Mouse (Mus musculus): ENCODE measurements at regions not wholly inside any gene's neighbourhood (a gene's known extent, or its start where the extent isn't known, plus 50 kb on each side); places are given as distances from the start of the nearest gene placed in this dataset.

DNA sequence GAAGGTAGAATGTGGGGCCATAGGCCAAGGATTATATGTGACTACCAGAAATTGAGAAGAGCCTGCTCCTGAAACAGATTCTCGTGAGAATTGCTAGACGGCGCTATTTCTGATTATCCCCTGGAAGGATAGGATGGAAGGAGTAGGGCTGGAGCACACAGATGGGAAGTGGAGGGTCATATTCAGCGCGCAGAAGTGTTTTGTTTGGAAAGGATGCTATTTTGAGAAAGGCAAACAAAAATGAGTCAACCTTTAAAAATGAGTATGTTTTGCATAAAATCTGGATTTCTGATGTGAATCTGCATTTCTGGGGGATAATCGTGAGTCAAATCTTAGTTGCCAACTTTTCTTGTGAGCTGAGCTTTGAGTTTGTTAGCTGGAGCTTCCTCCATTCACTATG, 58.1 kb upstream of the Fshb start:
- TF ChIP-seq GATA1 (IDR thresholded peaks at IDR 0.05; ENCODE audit: low read length) = no peak

DNA sequence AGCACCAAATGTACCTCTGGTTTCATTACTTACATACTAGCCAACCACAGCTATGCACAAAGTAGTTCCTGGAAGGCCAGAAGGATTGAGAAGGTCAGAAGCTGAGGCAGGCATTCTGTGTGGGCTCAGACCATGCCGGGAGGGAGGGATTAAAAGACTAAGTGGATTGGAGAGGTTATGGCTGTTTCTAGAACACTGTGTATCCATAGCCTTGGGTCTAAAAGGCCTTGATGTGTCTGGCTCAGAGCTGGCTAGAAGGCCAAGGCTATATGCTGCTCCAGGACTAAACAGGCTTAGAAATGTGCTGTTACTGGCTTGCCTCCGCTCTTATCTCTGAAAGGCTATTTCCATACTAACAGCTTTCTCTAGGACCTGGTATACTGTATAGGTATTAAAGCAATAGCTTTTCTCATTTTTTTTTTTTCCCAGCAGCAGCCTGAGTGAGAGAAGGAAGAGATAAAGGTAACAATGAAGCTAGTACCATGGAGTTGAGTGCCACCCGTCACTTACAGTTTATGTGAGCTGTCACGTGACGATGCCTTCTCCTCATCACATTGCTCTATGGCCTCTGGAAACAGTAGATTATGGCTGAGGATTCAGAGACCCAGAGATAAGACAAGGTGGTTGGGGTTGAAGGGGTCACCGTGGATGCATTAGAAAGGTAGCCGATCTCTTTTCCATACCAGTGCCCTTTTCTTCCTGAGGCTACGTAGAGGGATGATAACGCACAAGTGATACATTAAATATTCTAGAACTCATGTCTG, 59.4 kb upstream of the Fshb start:
- peak; percentile 50 for TF ChIP-seq GATA1 (IDR thresholded peaks at IDR 0.05; ENCODE audit: low read length)

DNA sequence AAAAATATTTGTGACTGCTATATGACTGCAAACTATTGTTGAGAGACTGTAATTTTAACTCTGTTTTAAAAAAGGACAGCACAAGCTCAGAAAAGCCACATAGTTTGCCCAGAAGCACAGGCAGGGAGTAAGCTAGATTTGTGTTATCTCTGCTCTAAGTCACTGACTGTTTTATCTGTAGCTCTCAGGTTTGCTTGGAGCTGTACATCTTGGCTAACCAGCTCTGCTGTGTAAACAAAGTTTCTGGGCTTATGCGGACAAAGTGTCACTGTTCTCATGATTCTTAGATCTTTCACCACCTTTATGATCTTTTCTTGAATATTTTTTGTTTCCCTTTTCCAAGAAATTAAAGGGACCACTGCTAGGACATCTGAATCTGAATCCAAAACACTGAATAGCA, 60.2 kb upstream of the Fshb start:
- peak; percentile 90 for TF ChIP-seq GATA1 (IDR thresholded peaks at IDR 0.05; ENCODE audit: low read length)

DNA sequence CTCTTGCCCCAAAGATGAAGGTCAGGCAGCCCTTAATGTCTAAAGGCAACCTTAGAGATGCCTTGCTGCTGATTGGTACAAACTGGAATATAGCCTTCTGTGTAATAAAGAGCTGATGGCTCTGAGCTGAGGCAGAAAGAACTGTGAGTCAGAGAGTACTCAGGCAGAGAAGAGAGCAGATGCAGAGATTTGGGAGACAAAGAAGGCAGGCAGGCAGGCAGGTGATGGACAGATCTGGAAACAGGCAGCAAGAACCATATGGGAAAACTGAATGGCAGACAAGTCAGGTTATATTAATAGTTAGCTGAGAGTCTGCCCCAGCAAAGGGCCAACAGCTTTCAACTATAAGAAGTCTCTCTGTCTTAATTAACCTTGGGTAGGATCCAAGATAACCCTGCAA, 73.7 kb upstream of the Fshb start:
- TF ChIP-seq GATA1 (IDR thresholded peaks at IDR 0.05; ENCODE audit: low read length) = no peak

DNA sequence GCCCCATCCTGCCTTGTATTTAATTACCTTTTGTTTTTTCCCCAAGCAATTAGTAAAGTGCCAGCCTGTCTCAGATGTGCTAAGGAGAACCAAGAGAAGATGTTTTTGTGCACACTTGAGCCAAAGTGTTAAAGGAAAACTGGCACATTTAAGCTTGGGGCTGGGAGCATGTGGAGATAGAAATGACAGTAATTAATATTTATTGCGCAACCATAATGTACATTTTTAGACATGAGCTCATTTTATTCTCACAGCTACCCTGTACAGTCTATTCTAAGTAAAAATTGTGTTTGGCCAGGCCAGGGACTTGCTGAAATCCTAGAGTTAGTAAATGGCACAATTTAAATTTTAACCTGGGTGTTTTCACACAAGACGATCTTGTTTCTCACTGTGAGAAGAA, 89.9 kb upstream of the Fshb start:
- no peak for TF ChIP-seq GATA1 (IDR thresholded peaks at IDR 0.05; ENCODE audit: low read length)

DNA sequence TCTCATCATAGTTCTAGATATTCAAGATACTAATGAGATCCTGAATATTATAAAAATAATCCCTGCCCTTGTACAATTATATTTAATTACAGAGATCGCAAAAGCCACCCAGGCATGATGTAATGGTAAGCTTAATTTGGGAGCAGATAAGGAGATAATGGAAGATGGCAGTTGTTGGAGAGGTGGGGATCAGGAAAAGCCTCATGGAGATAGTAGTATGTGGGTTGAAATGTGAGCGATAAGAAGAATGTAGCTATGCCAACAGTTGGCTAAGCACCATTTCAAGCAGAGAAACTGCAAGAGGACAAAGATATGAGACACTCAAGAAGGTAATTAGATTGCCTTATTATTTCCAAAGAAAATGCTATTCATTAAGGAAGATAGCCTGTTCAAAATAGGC, 90.4 kb upstream of the Fshb start:
- TF ChIP-seq GATA1 (IDR thresholded peaks at IDR 0.05; ENCODE audit: low read length) = peak; percentile 80

DNA sequence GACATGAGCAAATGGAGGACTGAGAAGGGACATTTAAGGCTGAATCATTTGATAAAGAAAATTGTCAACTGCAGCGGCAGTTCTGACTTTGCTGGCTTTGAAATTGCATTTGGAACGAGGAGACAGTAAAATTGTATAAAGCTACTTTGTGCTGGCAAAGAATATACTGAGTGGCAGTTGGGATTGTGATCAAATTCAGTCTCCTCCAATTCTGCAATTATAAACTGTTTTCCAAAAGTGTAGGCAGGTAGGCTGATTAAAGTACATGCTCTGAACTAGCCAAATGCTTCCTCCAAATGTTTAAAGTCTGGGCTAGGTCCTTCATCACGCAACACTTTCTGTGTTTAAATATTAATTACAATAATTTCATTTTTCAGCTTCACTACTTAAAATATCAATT, 90.9 kb upstream of the Fshb start:
- TF ChIP-seq GATA1 (IDR thresholded peaks at IDR 0.05; ENCODE audit: low read length) = no peak

DNA sequence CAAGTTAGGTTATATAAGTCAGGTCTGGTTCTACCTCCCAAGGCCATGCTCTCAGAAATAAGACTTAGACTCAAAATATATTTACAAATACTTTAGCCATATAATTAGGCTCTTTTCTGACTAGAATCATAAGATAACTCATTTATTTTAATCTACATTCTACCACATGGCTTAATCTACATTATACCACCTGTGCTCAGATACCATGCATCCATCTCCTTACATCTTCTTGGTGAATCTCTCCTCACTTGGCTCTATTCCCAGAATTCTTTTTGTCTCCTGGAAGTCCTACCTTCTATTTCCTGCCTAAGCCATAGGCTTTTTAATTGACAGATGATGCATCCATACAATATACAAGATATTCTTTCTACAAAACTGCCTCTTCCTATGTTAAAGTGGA, 92.4 kb upstream of the Fshb start:
- no peak for TF ChIP-seq GATA1 (IDR thresholded peaks at IDR 0.05; ENCODE audit: low read length)

DNA sequence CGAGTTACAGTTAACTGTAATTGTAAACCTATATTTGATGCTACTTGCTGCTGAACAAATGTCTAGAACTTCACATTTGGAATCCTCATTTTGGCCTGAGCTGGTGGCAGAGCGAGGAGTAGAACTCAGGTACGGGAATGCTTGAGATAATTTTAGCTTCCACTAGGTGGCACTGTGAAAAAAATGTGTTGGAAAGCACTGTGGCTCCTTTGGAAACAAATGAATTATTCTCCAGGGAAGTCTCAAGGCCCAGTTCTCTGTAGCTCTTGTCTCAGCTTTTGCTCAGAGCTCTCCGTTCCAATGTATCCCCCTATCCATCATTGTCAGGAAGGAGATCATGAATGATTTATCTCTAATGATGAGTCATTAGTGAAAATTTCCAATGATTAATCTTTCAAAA, 114.7 kb upstream of the Kcna4 start:
- no peak for TF ChIP-seq GATA1 (IDR thresholded peaks at IDR 0.05; ENCODE audit: low read length)

DNA sequence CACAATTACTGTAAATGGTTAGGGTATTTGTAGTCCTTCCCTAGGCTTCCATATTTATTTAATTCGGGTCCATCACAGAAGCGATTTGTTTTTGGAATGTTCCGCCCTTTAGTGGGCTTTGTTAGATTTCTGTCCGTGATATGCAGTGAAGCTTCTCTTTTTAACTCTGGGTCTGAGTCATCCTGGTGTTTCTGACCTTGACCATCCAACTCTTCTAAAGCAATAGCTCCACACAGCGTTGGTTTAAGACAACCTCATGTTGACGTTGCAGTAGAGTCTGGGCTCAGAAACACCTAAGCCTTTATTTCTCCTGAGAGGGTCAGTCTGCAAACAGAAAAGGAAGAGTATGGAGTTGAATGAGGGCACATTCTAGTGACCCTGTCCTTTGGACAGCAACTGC, 107.4 kb upstream of the Kcna4 start:
- TF ChIP-seq GATA1 (IDR thresholded peaks at IDR 0.05; ENCODE audit: low read length) = no peak

DNA sequence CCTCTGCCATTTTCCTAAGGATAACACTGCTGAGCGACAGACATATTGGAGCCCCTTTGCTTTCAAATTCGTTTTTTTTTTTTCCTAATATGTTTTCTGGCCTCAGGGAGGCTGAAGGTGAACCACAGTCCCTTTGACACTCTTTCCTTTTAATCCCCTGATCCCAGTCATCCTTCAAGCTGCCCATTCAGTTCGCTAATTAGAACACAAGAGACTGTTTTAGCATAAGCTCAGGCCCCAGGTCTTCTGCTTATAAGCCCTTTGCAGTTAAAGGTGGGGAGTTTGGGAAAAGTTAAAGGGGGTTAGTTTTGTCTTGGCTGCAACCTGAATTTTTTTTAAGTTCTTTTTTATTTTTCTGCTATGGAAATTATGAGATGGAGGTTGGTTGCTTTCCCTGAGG, 105.6 kb upstream of the Kcna4 start:
- TF ChIP-seq GATA1 (IDR thresholded peaks at IDR 0.05; ENCODE audit: low read length) = no peak

DNA sequence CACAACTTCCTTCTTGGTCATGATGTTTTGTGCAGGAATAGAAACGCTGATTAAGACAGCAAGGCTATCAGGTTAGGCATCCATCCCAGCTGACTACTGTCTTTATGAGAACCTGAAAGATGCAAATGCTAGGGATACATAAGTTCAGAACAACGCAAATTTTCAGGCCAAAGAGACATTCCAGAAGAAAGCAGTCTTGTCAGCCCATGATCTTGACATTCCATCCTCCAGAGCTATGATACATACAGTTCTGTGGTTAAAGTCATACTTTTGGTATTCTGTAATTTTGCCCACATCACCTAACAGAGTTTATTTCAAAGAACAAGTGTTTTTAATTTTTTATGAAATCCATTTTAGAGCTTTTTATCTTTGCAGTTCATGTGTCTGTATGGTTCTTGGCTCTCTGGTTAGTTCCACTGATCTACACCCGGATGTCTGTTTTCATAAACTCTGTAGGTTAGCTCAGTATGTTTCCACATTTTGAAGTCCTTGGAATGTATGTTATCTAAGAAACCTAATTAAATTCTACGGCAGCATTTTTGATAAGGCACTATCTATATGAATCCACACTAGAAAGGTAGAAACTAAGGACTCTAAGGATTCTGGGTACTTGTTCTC, 88.5 kb upstream of the Kcna4 start:
- TF ChIP-seq GATA1 (IDR thresholded peaks at IDR 0.05; ENCODE audit: low read length) = no peak

DNA sequence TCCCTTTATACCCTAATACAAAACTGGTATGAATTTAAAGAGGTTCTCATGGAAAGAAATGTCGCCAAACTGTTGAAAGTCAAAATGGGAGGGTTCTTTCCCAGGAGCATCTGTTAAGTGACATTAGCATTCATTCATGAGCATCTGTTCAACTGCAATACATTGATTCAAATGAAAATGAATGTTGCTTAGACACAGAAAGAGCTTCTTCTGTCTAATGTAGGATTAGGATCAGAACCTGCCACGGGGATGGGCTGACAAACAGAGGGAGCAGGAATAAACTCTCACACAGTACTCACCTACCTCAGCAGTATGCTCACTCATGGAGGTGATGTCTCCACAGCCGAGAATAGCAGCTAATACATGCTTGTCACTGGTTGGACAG, 88.0 kb upstream of the Kcna4 start:
- no peak for TF ChIP-seq GATA1 (IDR thresholded peaks at IDR 0.05; ENCODE audit: low read length)

DNA sequence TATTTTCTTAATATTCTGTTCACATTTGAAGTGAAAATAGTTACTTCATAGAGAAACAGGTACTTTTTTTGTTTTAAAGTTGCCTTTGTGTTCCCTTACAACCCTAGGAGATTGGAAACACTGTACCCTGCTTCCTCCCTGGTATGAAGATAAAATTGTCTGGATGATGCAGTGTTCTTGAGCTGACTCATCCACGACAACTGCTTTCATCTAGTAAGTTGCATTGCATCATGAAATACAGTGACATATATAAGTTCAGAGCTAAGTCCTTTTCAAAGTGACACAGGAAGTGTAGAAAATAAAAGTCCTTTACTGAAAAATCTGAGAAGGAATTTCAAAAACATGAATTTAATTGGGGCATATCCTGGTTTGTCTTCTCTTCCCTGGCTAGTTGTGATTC, 68.9 kb upstream of the Kcna4 start:
- no peak for TF ChIP-seq GATA1 (IDR thresholded peaks at IDR 0.05; ENCODE audit: low read length)

DNA sequence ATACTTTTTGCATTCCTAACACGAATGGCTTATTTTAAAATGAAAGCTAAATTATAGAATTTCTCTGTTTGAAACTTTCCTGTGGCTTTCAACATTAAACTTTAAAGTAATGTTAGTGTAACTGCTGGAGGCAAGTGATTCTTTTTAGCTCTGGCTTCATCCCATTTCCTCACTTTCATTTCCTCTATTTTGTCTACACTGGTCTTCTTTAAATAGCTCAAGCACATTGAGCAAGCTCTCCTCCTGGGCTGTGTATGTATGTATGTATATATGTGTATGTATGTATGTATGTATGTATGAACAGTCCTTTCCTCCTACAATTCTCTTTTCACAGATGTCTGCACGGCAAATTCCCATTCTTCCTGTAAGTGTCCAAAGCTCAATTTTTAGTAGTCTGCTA, 65.8 kb upstream of the Kcna4 start:
- TF ChIP-seq GATA1 (IDR thresholded peaks at IDR 0.05; ENCODE audit: low read length) = no peak

DNA sequence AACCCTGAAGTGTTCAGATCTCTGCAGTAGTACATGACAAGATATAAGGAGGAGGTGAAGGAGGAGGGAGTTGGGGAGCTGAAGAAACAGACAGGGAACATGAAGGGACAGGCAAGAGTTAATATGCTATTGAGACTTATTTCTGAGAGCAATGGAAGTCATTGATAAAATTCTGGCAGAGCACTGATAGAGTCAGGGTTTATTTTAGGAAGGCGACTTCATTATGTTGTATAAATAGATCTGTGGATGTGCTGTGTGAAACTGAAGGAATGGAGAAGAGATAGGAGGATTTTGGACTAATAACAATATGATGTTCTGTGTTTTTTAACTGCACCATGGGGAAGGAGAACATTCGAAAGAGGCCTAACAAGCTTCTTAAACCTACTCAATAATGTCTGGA, 63.0 kb upstream of the Kcna4 start:
- no peak for TF ChIP-seq GATA1 (IDR thresholded peaks at IDR 0.05; ENCODE audit: low read length)

DNA sequence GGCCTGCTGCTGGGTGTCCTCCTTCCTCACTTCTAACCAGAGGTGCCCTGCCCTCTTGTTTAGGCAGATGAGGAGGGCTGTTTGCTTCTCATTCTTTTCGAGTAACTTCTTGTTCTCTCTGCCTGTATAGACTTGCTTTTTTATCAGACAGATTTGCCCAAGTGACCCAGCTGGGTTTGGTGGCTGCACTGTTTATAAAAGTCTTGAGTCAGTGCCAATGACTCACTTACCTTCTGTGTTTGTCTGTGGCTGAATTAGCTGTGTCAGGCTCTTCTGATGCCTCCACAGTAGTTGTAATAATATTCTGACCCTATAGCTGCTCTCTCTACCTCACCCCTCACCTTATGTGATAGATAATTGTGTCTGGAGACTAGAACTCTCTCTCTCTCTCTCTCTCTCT, 62.2 kb upstream of the Kcna4 start:
- TF ChIP-seq GATA1 (IDR thresholded peaks at IDR 0.05; ENCODE audit: low read length) = no peak
